ENCODE assay signal across 7 mouse cellular contexts in genomic region chr11:115231168-115231915, GRCm38 (mm10). TPM values are rescaled to one million over a fixed set of nuclear protein-coding genes. Genes with fewer than 3 reads are reported as not detected.
DNase-seq lines count a peak whose midpoint lies in the region; ATAC-seq lines count a peak whose summit lies in the region.

No protein-coding gene starts in this region.

- no peaks in the 10 kb centered on the region for H3K9me3 ChIP-seq in intestine, embryonic 14.5 days (ENCODE audit: control insufficient read depth, low read length)
- H3K9me3 ChIP-seq in midbrain, embryonic 16.5 days (replicated peaks; ENCODE audit: control insufficient read depth, low read length, poor library complexity, severe bottlenecking), result no peaks in the 10 kb centered on the region

- H3K36me3 ChIP-seq in intestine, embryonic 14.5 days (ENCODE audit: control insufficient read depth, insufficient read depth, low read length), result no peaks in the 10 kb centered on the region
- no peaks in the 10 kb centered on the region for H3K36me3 ChIP-seq in midbrain, embryonic 16.5 days (ENCODE audit: control insufficient read depth, insufficient read depth, low read length)

- DNase-seq in 416B (ENCODE audit: low read depth), result peak; percentile 62
- peak; percentile 71 for DNase-seq in intestine, embryonic 14.5 days (ENCODE audit: low spot score)
- DNase-seq in gastrocnemius, postnatal 4 days (ENCODE audit: low spot score in 2 of 2), result no peak
- DNase-seq in left cerebral cortex, adult 8-10 months (ENCODE audit: low spot score in 2 of 2), result no peak
- DNase-seq in ovary, postnatal 14 days (ENCODE audit: low spot score), result no peak

- H3K4me1 ChIP-seq in intestine, embryonic 14.5 days (replicated peaks; ENCODE audit: control insufficient read depth, insufficient read depth, low read length), result peaks cover 16% of the 10 kb centered on the region
- H3K4me1 ChIP-seq in midbrain, embryonic 16.5 days (ENCODE audit: control insufficient read depth, insufficient read depth, low read length), result peaks cover 45% of the 10 kb centered on the region

- peak; percentile 85 for ATAC-seq in CD4-positive, CD25-positive, alpha-beta regulatory T cell, adult 4 months
- no peak; the same call in 1 of the 2 replicates for ATAC-seq in intestine, embryonic 14.5 days (replicated peaks; ENCODE audit: low FRiP score, low TSS enrichment, low read depth)
- no peak for ATAC-seq in midbrain, embryonic 16.5 days

- H3K27me3 ChIP-seq in intestine, embryonic 14.5 days (replicated peaks; ENCODE audit: control insufficient read depth, insufficient read depth, low read length), result no peaks in the 10 kb centered on the region; the same call in 1 of the 2 replicates
- H3K27me3 ChIP-seq in midbrain, embryonic 16.5 days (ENCODE audit: control insufficient read depth, insufficient read depth, low read depth, low read length), result no peaks in the 10 kb centered on the region

- peak overlapping the region; percentile 73 for H3K27ac ChIP-seq in intestine, embryonic 14.5 days (ENCODE audit: low read depth)
- 0 out of 2 replicates have a peak overlapping the region, but pooled peaks have one; percentile 10 for H3K27ac ChIP-seq in midbrain, embryonic 16.5 days (ENCODE audit: low read length)

- no peak overlapping the region for H3K9ac ChIP-seq in intestine, embryonic 14.5 days (ENCODE audit: low read length)
- no peak overlapping the region for H3K9ac ChIP-seq in midbrain, embryonic 16.5 days (ENCODE audit: low read depth, low read length)

- no peak overlapping the region for H3K4me3 ChIP-seq in intestine, embryonic 14.5 days (ENCODE audit: low read depth, low read length)
- H3K4me3 ChIP-seq in midbrain, embryonic 16.5 days (ENCODE audit: low read depth, low read length), result no peak overlapping the region

- H3K4me2 ChIP-seq in intestine, embryonic 14.5 days (ENCODE audit: low read length), result no peak overlapping the region
- H3K4me2 ChIP-seq in midbrain, embryonic 16.5 days (ENCODE audit: low read length), result no peak overlapping the region

- 41% methylated on average over 14 of the region's 14 CpGs for WGBS in intestine, embryonic 14.5 days
- 48% methylated on average over 14 of the region's 14 CpGs for WGBS in midbrain, embryonic 16.5 days

RNA-seq across cellular contexts. Expression of gene Grin2c, which starts 35.7 kb away (rescaled TPM):
- not detected for polyA plus RNA-seq in CD4-positive, CD25-positive, alpha-beta regulatory T cell, adult 4 months (2017; shearing (Covaris generic))
- not detected in 2 replicates for polyA plus RNA-seq in intestine, embryonic 14.5 days (2014; fragmentation: Nextera tagmentation; extraction: Ambion mirVana)
- 0.18 and 0.31 TPM in 2 replicates for polyA plus RNA-seq in midbrain, embryonic 16.5 days (2015; fragmentation: Nextera tagmentation; extraction: Ambion mirVana)
- total RNA-seq in gastrocnemius, postnatal 4 days (2021), result not detected
- total RNA-seq in left cerebral cortex, adult 8-10 months (2022), result 10 to 100 TPM; 32.4 to 37.5 (median 36.3) TPM

RNA-seq across cellular contexts. Expression of gene Nat9, which starts 43.7 kb away (rescaled TPM):
- polyA plus RNA-seq in CD4-positive, CD25-positive, alpha-beta regulatory T cell, adult 4 months (2017; shearing (Covaris generic)), result 10 to 100 TPM; 12.1 to 18.1 TPM
- polyA plus RNA-seq in intestine, embryonic 14.5 days (2014; fragmentation: Nextera tagmentation; extraction: Ambion mirVana), result 16.4 and 16.7 TPM in 2 replicates
- polyA plus RNA-seq in midbrain, embryonic 16.5 days (2015; fragmentation: Nextera tagmentation; extraction: Ambion mirVana), result 23.2 and 23.9 TPM in 2 replicates
- total RNA-seq in gastrocnemius, postnatal 4 days (2021), result 10 to 100 TPM; 16.4 to 17.9 TPM
- total RNA-seq in left cerebral cortex, adult 8-10 months (2022), result 10 to 100 TPM; 27.0 to 33.4 (median 29.6) TPM

RNA-seq across cellular contexts. Expression of gene Tmem104, which starts 44.1 kb away (rescaled TPM):
- 10 to 100 TPM in 1 of 2 experiments, 1 to 10 TPM in 1; 8.1 to 14.2 TPM for polyA plus RNA-seq in CD4-positive, CD25-positive, alpha-beta regulatory T cell, adult 4 months (2017; shearing (Covaris generic))
- polyA plus RNA-seq in intestine, embryonic 14.5 days (2014; fragmentation: Nextera tagmentation; extraction: Ambion mirVana), result 7.0 and 8.3 TPM in 2 replicates
- 12.5 and 14.9 TPM in 2 replicates for polyA plus RNA-seq in midbrain, embryonic 16.5 days (2015; fragmentation: Nextera tagmentation; extraction: Ambion mirVana)
- total RNA-seq in gastrocnemius, postnatal 4 days (2021), result 1 to 10 TPM; 8.5 to 9.8 TPM
- 10 to 100 TPM; 14.0 to 24.5 (median 16.9) TPM for total RNA-seq in left cerebral cortex, adult 8-10 months (2022)

RNA-seq across cellular contexts. Expression of gene Fdxr, which starts 45.5 kb away (rescaled TPM):
- 10 to 100 TPM; 21.6 to 26.8 TPM for polyA plus RNA-seq in CD4-positive, CD25-positive, alpha-beta regulatory T cell, adult 4 months (2017; shearing (Covaris generic))
- polyA plus RNA-seq in intestine, embryonic 14.5 days (2014; fragmentation: Nextera tagmentation; extraction: Ambion mirVana), result 11.3 and 14.2 TPM in 2 replicates
- 19.7 and 23.4 TPM in 2 replicates for polyA plus RNA-seq in midbrain, embryonic 16.5 days (2015; fragmentation: Nextera tagmentation; extraction: Ambion mirVana)
- total RNA-seq in gastrocnemius, postnatal 4 days (2021), result 1 to 10 TPM; 6.7 to 7.7 TPM
- 10 to 100 TPM; 15.1 to 20.1 (median 17.5) TPM for total RNA-seq in left cerebral cortex, adult 8-10 months (2022)

Comparison
In these comparisons a context has a peak if more than half of its experiments do, and no peak if none do; other contexts are left out.
1. DNase-seq: peak in 416B (single experiment) and intestine, embryonic 14.5 days (single experiment); none in gastrocnemius, postnatal 4 days (0 of 2), left cerebral cortex, adult 8-10 months (0 of 2) and ovary, postnatal 14 days (single experiment).